Mouse (Mus musculus) gastrocnemius, postnatal 4 days (tissue): ENCODE data around the gene Ndufc2. TPM values are rescaled to one million over a fixed set of nuclear protein-coding genes. Genes with fewer than 3 reads are reported as not detected.

Experiments used
- DNase-seq, 2 experiments: peaks; one replicate each; pipeline ENCODE4 v3.0.0; 2021 to 2022; ENCODE audit warnings: low spot score in 2 of 2, mixed read lengths in 2 of 2
- long read RNA-seq, 2 experiments: library from polyadenylated mRNA; stranded (forward); transcript quantifications; one replicate each; pipeline ENCODE4 v2.0.0; 2021
- total RNA-seq, 2 experiments: library from RNA; stranded (reverse); gene quantifications; 2 replicates each; pipeline ENCODE4 v1.2.3; 2021

The Ndufc2 gene
- total RNA-seq, result 100 to 1,000 TPM; 255 to 257 TPM
- long read RNA-seq, experiment 1, transcript Ndufc2-201 (3 exons, 683 nt), result major isoform, 124 of 127 reads
- long read RNA-seq, experiment 1, partial matches to known transcripts, result 0 of 127 reads
- long read RNA-seq, experiment 1, other reads (novel, unspliced or antisense), result 2 of 127 reads
- long read RNA-seq, experiment 2, transcript Ndufc2-201 (3 exons, 683 nt), result major isoform, 110 of 111 reads
- long read RNA-seq, experiment 2, partial matches to known transcripts, result 0 of 111 reads
- long read RNA-seq, experiment 2, other reads (novel, unspliced or antisense), result 1 of 111 reads

DNA sequence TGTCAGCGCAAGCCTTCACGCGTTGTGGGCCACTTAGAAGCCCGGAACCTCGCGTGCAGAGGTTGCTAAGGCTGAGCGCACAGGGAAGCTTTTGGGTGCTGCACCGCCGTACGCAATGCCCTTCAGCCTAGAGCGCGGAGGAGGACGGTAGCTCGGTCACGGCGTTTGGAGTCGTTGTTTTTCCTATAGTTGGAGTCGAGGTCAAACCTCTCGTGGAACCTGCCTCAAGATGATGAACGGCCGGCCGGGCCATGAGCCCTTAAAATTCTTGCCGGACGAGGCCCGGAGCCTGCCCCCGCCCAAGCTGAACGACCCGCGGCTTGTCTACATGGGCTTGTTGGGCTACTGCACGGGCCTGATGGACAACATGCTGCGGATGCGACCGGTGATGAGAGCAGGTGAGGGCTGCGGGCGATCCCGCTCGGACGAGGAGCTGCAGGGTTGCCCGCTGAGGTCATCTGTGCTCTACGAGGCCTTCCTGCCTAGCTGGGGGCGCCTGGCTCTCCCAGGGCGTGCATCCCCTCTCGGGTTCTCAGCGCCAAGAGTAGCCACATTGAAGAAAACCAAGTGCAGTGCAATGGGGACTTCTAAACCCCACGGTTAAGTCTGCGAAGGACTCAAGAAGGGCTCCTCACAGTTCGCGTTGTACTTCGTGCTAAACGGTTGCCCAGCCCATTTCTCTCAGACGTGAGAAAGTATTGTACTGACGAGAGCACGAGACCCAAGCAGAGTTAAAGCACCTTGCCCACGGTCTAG, at the start of gene Ndufc2:
Gene Ndufc2 (plus strand): TSS at position 44 of the 756 bp plus-strand sequence.
- peak; percentile 36 to 73 for DNase-seq

DNA sequence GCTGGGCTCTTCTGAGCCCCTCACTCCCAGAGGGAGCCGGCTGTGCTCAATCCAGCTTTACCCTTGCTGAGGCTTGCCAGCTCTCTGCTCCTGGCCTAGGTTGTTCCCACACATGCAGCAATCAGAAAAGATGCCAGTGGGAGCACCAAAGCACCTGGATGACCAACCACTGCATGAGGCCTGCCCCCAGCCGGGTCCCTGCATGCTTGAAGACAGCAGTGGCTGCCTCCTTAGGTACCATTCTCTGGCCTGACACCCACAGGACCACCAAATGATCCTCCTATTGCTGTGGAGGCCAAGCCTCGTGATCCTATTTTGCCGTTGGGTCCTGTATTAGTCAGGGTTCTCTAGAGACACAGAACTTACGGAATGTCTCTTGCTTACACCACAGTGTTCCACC, 48.9 kb upstream of the Ndufc2 start:
- no peak for DNase-seq

DNA sequence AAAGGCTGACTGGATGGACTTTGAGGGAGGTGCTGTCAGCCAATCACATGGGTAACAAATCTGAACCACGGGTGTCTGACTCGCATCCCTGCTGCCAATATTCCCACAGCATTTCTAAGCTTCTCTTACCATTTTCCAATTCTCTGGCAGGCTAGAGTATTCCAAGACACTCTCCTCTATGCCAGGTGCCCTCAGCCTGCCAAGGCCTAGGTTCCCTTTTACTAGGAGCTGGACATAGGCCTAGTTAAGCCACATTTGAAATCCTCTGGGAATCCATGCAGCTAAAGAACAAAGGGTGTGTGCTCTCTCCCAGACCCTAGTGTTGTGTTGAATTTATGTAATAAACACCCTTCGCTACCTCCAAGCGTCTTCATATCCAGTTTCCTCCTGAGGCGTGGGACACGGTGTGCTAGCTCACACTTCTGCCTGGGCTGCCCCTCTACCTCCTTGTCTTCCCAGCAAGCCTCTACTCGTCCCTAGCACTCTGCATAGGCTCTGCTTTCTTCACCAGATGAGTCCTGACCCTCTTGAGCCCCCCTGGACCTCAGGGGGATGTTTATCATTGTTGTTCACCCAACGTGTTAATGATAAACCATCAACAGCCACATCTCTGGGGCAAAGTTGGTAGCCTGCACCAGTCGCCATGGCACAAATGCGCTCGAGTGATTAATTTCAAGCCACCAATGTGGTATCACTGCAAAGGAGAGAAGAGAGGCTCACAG, 47.9 kb upstream of the Ndufc2 start:
- no peak for DNase-seq

DNA sequence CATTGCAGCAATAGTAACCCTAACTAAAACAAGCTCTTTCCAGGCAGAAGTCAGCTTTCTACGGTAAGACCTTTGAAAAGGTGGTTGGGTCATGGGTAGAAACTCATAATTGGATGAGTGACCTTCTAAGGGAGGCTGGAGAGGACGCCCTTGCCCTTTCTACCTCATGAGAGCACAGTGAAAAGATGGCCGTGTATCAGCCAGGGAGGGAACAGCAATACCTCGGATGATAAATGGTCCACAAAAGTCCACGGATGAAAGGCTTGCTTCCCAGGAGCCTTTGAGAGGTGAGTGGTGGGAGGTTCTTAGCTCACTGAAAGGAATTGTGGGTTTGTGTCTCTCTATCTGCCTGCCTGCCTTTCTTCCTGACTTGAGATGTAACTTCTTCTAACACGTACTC, 46.4 kb upstream of the Ndufc2 start:
- no peak for DNase-seq

DNA sequence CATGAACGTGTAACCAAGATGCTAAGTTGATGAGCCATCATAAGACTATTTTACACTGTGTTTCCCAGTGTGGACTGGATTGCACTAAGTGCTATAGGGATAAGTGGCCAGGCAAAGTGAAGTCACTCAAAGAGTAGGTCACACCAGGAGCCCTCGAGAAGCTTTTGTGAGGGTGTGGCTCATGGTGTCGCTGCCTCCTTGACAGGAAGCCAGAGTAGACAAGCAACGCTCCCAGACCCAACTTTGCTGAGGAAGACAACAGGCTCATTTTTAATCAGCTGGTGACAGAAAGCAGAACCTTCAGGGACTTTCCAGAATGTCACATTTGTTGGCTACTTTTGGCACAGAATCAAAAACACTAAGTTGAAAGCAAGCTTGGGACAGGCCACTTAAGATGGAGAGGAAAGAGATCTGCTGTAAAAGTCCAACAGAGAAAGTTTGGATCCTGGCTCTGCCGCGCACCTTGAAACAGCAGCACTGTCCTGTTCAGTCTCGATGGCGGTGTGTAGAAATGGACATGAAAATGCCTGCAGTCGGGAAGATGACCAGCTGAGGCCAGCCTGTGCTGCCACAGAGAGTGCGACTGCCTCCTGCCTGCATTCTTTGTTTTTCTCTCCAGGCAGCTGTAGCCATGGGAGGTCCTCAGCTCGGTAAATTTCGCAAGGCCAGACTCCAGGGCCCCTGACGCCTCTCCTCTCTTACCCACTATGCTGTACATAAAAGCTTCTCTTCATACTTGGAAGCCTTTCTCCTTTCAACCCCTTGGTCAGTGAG, 44.5 kb upstream of the Ndufc2 start:
- no peak for DNase-seq

DNA sequence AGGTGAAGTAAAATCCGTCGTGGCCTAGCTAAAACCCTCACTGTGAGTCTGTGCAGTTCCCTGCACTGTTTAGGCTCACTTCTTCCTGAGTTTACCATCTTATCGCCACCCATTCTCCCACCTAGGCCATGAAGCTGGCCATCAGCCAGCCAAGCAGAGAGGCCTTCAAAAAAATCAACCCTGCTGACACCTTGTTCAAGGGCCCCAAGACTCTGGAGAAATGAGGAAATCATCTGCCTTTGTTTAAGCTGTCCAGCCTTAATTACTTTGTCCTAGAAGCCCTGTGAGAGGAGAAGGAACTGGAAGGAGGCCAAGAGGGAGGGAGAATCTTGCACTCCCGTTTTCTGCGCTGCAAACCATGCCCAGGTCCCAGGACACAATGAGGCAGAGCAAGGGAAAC, 43.5 kb upstream of the Ndufc2 start:
- no peak for DNase-seq

DNA sequence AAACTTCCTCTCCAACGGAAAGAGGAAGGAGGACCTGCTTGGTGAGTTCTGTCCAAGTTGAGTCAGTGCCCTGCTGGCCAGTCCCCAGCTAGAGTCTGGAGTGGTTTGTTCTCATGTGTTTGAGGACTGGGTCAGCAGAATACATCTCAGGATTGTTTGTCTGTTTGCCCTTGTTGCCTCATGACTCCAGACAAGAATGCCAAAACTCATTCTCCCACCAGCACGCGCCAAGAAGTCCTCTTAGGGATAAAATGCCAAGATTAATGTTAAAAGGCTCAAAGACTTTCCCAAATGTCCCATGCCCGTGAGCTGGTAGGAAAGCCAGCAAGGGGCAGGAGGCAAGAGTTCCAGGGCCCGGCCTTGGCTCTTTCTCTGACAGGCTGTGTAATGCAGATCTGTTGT, 42.9 kb upstream of the Ndufc2 start:
- DNase-seq, result peak in 1 of 2 experiments; percentile 37

DNA sequence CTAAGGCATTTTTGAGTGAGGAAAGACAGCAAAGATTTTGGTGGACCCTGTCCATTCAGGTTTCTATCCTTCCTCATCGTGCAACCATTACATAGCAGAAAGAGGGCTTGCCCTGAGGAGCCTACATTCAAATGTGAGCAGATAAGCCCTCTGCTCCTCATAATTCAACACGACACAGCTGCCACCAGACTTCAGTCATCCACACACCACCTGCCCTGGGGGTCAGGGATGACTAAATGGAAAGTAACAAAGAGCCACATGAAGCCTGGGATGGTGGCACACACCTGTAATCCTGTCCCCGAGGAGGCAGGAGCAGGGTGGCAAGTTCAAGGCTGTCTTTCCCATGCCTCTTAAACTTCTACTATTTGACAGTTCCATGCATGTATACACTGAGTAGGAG, 42.0 kb upstream of the Ndufc2 start:
- DNase-seq, result no peak

DNA sequence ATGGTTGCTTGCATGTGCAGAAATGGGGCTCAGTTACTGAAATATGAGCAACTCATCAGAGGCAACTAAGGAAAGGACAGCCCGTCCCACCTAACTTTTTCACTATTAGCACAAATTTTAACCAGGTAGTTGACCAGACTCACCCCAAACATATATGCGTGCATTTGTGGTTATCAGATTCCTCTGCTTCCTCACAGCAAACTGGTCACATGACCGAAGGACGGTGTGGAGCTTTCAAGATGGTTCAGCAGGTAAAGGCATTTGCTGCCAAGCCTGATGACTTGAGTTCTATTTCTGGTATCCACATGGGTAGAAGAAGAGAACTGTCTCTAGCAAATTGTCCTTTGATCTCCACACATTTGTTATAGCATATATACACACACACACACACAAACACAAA, 41.5 kb upstream of the Ndufc2 start:
- DNase-seq, result no peak

DNA sequence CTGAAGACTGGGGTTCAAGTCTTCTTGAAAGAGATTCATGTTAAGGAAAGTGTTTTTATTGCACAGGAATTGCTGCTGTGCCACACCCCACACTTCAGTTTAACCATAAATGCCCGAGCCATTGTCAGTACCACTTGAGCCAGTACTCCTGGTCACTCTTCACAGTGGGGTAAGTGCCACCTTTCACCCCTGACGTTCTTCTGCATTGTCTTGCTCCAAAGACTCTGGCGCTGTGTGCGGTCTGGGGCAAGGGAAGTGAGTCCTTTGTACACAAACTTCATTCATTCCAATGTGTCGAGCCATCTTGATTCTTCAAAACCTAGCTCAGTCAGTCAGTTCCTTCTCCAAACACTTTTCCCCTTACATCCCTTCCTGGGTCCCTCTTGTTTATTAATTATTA, 39.6 kb upstream of the Ndufc2 start:
- DNase-seq, result no peak

DNA sequence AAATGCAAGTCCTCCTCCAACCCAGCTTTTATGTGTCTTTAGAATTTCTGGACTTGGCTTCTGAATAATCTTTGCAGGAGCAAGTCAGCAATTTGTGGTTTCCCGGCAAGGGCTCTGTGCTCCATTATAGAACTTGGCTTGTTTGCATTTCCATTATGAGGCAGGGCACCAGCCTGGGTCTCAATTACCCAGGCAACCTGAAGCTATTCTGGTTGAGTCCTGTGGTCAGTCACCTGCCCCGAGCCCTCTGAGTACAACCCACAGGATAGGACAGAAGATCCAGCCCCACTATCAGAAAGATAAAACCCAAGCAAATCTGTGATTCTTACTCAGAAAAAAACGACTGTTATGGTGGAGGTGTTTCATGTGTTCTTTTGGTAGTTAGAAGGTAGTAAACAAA, 38.8 kb upstream of the Ndufc2 start:
- no peak for DNase-seq

DNA sequence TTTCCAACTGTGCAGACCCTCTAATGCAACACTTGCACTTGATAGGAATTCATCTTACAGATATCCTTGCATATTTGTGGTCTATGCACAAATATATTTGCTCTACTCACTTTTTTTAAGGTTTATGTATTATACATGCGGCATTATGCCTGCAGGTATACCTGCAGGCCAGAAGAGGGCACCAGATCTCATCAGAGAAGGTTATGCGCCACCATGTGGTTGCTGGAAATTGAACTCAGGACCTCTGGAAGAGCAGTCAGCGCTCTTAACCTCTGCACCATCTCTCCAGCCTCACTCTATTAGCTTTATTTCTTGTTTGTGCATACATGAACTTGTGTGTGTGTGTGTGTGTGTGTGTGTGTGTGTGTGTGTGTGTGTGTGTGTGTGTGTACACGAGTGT, 38.3 kb upstream of the Ndufc2 start:
- no peak for DNase-seq

DNA sequence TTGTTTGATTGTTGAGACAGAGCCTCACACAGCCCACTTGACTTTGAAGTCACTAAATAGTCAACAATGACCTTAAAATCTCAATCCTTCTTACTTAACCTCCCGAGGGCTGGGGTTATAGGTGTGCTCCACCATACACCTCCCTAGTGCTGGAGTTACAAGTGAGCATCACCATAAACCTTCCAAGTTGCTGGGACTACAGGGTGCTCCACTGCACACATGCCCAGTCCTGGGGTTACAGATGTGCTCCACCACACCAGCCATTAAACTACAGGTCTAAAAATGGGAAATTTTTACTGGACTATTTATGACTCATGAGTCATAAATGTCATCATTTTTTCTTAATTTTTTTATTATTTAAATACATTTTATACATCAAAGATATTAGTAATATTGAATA, 33.9 kb upstream of the Ndufc2 start:
- no peak for DNase-seq

DNA sequence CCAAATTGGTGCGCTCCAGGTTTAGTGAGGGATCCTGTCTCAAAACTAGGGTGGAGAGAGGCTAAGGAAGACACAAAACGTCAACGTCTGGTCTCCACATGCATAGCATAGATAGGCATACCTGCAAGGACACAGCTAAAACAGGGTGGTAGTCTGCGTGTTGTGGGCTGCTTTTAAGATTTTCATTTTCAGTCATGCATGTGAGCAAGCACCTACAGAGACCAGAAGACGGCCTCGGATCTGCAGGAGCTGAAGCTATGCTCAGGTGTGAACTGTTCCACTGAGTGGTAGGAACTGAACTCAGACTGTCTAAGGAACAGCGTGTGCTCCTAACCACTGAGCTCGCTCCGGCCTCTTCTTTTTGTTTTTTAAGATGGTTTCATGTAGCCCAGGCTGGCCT, 24.7 kb upstream of the Ndufc2 start:
- DNase-seq, result no peak

DNA sequence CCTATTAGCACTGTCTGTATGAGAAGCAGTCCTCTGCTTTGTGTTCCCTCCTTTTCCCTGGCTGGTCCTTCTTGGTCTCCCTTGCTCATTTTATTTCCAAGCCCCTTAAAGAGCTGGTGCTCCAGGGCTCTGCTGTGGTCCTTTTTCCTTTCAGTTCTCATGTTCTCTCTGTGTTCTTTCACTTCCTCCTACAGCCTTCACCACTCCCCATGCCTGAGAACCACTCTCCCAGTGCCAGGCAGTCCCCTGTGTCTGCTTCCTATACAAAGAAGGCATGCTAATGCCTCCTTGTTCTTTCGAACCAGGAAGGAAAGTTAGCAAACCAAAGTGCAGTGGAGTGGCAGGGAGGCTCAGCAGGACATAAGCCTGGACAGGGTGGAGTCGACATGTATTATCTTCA, 23.9 kb upstream of the Ndufc2 start:
- DNase-seq, result no peak

DNA sequence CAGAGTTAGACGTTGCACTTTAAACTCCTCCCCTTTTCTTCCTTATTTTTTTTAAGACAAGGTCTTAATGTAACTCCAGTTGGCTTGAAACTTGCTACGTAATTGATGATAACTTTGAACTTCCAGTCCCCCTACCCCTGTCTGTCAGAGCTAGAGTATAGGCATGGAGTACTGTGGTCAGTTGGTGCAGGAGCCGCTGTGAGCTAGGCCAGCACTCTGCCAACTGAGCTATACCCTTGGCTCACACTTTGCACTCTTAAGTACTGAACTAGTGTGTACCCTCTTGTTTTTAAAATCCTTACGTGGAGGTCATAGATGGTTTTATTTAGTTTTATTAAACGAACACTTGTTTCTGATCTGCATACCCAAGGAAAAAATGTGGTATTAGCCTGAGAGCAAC, 20.5 kb upstream of the Ndufc2 start:
- DNase-seq, result no peak

DNA sequence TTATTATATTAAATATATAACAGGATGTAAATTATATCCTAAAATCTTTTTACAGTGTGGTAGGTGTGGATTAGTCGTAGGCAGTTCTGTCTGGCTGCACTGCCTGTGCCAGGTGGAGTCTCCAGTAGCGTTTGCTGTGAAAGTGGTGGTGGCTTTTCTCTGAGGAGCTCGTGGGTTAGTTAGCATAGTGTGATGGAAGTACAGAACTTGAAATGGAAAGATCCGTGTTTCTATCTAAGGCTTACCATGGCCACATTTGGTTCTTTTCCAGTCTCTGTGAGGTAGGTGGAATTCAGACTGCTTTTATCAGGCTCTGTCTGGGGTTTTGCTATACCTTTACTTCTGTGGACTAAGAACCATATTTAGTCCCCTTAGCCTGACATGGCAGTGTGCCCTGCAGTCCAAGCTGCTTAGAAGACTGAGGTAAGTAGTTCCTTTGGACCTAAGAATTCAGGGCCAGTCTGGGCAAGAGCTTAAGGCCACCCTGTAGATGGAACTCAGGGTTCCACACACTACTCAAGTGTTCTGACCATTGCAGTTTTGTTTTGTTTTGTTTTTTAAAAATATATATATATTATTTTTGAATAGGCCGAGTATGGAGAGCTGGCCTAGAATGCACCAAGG, 19.2 kb upstream of the Ndufc2 start:
- no peak for DNase-seq

DNA sequence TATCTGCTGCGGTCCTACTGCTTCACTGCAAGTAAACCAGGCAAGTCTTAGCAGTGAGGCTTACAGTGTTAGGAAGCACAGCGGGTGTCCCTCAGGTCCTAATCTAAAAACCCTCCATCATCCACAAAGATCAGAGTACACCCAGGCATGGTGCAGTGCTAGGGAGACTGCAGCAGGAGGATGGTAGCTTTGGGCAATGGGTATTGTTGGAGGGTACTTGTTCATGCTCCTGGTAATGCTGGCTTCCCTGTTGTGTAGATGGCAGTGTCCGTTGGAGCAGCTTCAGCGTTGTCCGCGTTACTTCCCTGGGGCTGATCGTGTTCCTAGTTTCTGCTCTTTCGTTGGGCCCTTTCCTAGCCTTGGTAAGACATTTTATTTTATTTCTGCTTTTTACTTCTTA, 17.1 kb upstream of the Ndufc2 start:
- no peak for DNase-seq

DNA sequence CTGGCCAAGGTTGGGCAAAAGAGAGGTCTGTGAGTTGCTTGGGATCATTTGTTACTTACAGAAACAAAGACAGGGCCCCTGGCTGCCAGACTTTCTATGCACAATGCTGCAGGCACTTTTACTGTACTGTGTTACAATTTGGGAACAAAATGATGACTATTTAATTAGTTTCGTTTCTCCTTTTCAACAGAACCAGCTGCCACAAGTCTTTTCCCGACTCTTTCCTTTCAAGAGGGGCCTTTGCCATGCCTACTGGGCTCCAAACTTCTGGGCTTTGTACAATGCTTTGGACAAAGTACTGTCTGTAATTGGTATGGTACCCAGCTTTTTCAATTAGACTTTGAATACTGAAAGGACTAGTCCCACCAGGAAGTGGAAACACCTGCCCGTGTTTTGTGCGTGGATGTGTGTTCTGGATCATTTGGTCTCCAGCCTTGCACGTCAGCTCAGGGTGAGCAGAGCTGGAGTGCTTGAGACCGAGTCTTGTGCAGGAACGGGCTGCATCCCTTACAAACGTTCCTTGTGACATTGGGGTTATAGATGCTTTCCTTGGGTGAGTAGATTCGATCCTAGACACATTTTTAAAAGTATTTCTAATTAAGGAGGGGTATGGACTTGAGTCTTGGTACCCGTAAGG, 16.2 kb upstream of the Ndufc2 start:
- DNase-seq, result no peak

DNA sequence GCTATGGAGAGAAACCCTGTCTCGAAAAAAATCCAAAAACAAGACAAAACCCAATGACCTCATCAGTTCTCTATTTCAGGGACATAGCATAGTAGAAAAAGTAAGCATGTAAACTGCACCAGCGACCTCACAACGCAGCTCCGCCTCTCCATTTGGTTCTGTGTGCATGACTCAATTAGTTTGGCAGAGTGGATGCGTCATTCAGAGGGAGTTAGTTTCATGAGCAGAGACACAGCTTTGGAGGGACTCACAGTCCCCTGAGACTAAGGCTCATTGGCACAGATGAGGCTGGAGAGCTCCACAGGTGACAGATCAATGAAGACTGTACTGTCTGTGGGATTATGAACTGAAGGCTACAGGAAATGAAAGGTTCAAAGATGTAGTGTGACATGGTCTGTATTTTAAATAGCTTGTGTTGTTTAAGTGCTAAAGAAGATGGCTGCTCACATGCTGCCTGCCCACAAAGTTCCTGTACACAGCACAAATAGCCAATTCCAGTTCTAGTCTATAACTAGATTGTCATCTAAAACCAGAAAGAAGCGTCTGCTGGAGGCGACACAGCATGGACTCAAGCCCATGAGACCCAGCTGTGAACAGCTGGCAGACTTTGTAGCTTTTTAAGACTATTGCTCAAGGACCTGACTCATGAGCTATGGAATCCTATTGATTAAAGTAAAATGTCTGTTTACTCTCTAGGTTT, 13.5 kb upstream of the Ndufc2 start:
- no peak for DNase-seq
